Mouse (Mus musculus) stomach, postnatal 0 days (tissue): ENCODE results near the gene Gas2. TPM values are rescaled to one million over a fixed set of nuclear protein-coding genes. Genes with fewer than 3 reads are reported as not detected.
A peak's percentile ranks its signal among the peaks of the same experiment; 100 is the strongest.

Experiments used
- ATAC-seq: fragments of 200-750 bp; cut with Nextera tagmentation; 2 replicates; pipeline ENCODE4 v1.8.0; 2017; ENCODE audit not compliant: low FRiP score, low TSS enrichment
- DNase-seq: peaks from one replicate; pipeline ENCODE4 v3.0.0-alpha.2; 2016; ENCODE audit warnings: low spot score
- H3K27ac ChIP-seq: fragments of 300-500 bp; sonication (generic); replicated peaks from 2 replicates; pipeline ENCODE4 v1.5.1; 2014; ENCODE audit warnings: mild to moderate bottlenecking, control low read depth
- H3K27me3 ChIP-seq: fragments of 300-500 bp; sonication (generic); 2 replicates; pipeline ENCODE4 v1.6.1; 2014; ENCODE audit warnings: low read length; ENCODE audit not compliant: control insufficient read depth, insufficient read depth
- H3K36me3 ChIP-seq: fragments of 300-500 bp; sonication (generic); 2 replicates; pipeline ENCODE4 v1.6.1; 2014; ENCODE audit warnings: low read length, mixed read lengths; ENCODE audit not compliant: control insufficient read depth, insufficient read depth
- H3K4me1 ChIP-seq: fragments of 300-500 bp; sonication (generic); replicated peaks from 2 replicates; pipeline ENCODE4 v1.6.1; 2014; ENCODE audit warnings: antibody characterized with exemption; ENCODE audit not compliant: control insufficient read depth, insufficient read depth
- H3K4me2 ChIP-seq: fragments of 300-500 bp; sonication (generic); replicated peaks from 2 replicates; pipeline ENCODE4 v1.6.1; 2014; ENCODE audit warnings: low read depth, mild to moderate bottlenecking, control low read depth, moderate library complexity
- H3K4me3 ChIP-seq: fragments of 300-500 bp; sonication (generic); 2 replicates; pipeline ENCODE4 v1.5.1; 2014; ENCODE audit warnings: low read depth, low read length, control low read depth
- H3K9ac ChIP-seq: fragments of 300-500 bp; sonication (generic); 2 replicates; pipeline ENCODE4 v1.6.1; 2014; ENCODE audit warnings: mild to moderate bottlenecking, low read length, control low read depth, mixed read lengths
- H3K9me3 ChIP-seq: fragments of 300-500 bp; sonication (generic); 2 replicates; pipeline ENCODE4 v1.6.1; 2016; ENCODE audit warnings: low read length; ENCODE audit not compliant: control insufficient read depth
- CTCF ChIP-seq: IDR thresholded peaks from 2 replicates; pipeline ENCODE4 v1.5.1; 2016; ENCODE audit warnings: antibody characterized with exemption, low read depth, mild to moderate bottlenecking, moderate library complexity
- EP300 ChIP-seq: optimal IDR thresholded peaks from 2 replicates; pipeline ENCODE3; 2016; ENCODE audit warnings: antibody characterized with exemption
- WGBS: fragments of 180-500 bp; shearing (Covaris S2); extraction: QIAGEN DNeasy Blood & Tissue Kit; methylation state at CpG from one replicate; pipeline ENCODE4 v1.1.7; 2014; 5-methylcytosine and 5-hydroxymethylcytosine counted together
- polyA plus RNA-seq: library from polyadenylated mRNA; unstranded; fragments of >200 nt; fragmentation: Nextera tagmentation; extraction: Ambion mirVana; gene quantifications from 2 replicates; pipeline ENCODE4 v1.2.1, GENCODE M21; 2015

The Gas2 gene
- polyA plus RNA-seq, 1 experiment from 2014 or later = 5.0 TPM

DNA sequence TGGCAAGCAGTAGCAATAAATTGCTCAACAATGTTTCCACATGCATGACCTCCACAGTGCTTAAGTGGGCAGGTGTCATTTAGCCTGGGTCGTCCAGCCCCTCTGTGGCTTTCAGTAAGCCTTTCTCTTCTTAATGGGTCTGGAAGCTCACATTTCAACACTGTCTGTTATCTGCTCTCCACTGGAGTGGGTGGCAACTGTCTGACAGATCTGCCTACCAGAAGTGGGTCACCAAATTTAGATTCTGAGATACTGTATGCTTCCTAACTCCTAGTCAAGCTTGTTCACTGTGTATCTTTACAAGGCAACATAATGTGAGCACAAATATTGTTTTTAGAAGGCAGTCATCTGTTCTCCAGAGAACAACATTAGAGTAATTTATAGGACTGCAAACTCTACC, 120.5 kb downstream of the Gas2 start:
- no peak overlapping the region for H3K4me2 ChIP-seq
- H3K36me3 ChIP-seq = no peaks in the 10 kb centered on the region
- no peaks in the 10 kb centered on the region for H3K4me1 ChIP-seq
- H3K4me3 ChIP-seq = no peak overlapping the region
- DNase-seq = no peak
- no peak for ATAC-seq
- H3K9ac ChIP-seq = no peak overlapping the region
- no peaks in the 10 kb centered on the region for H3K27me3 ChIP-seq
- H3K27ac ChIP-seq = no peak overlapping the region
- 9% methylated on average over 1 of the region's 1 CpGs for WGBS
- TF ChIP-seq EP300 (no peak), CTCF (no peak)
- no peaks in the 10 kb centered on the region for H3K9me3 ChIP-seq

DNA sequence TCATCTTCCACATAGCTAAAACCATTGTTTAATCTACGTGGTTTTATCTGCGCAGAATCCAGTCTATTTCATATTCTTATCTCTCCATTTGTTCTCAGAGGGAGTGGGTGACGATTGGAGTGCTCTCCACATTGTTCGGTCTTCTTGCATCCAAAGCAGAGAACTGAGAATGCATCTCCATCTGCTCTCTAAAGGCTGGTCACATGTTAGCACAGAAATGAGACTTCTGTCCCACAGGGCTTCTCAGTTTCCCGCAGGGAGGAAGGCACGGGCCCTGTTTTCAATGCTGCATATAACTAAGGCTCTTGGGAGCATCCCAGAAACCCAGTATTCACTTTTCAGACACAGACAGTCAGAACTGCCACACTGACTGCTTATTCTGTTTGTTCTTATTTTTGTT, 123.9 kb downstream of the Gas2 start:
- Histone ChIP-seq H3K4me1 (no peaks in the 10 kb centered on the region), H3K9ac (no peak overlapping the region), H3K27me3 (no peaks in the 10 kb centered on the region), H3K36me3 (no peaks in the 10 kb centered on the region), H3K4me3 (no peak overlapping the region), H3K4me2 (no peak overlapping the region), H3K27ac (no peak overlapping the region), H3K9me3 (no peaks in the 10 kb centered on the region)
- no peak for TF ChIP-seq CTCF
- TF ChIP-seq EP300 = no peak
- DNase-seq (no peak), ATAC-seq (no peak)
- 76% methylated on average over 6 of the region's 6 CpGs for WGBS

DNA sequence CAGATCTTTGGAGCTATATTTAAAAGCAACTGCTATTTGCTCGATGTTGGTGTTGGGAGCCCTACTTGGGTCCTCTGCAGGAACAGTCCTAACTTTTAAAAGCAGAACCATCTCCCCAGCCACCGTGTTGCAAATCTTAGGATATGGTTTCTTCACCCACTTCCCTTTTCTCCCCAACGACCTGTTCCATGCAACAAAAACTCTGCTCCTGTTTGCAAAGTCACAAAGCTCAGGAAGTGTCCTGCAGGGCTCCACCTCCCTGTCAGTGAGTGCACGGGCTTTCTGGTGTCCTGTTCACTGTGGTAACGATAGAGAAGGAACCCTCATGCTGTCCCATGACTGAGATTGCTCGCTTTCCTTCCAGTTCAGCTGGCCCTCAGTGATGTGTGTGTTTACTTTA, 125.1 kb downstream of the Gas2 start:
- H3K9ac ChIP-seq = no peak overlapping the region
- no peak overlapping the region for H3K4me2 ChIP-seq
- no peaks in the 10 kb centered on the region for H3K9me3 ChIP-seq
- no peak overlapping the region for H3K27ac ChIP-seq
- ATAC-seq = no peak
- H3K27me3 ChIP-seq = no peaks in the 10 kb centered on the region
- no peaks in the 10 kb centered on the region for H3K36me3 ChIP-seq
- no peaks in the 10 kb centered on the region for H3K4me1 ChIP-seq
- WGBS = 43% methylated on average over 6 of the region's 6 CpGs
- no peak overlapping the region for H3K4me3 ChIP-seq
- no peak for DNase-seq
- TF ChIP-seq CTCF (no peak), EP300 (no peak)

DNA sequence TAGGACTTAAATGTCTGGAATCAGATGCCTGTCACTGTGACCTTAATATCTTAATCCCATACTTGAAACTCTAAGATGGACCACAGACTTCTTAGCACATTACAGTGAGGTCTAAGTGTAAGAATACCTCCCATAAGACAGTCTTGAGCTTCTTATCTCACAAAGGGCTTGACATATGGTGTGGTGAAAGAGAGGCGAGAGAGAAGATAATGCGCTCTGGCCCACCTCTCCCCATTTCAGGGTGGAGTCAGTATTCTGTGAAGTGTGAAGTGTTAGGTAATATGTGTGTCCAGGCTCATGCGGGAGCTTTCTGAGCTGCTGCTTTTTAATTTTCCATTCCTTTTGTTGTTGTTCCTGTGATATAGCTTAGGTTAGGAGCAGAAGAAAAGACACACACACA, 129.2 kb downstream of the Gas2 start:
- Histone ChIP-seq H3K27ac (no peak overlapping the region), H3K27me3 (no peaks in the 10 kb centered on the region), H3K36me3 (no peaks in the 10 kb centered on the region), H3K4me3 (no peak overlapping the region), H3K4me1 (no peaks in the 10 kb centered on the region), H3K9me3 (no peaks in the 10 kb centered on the region), H3K4me2 (no peak overlapping the region), H3K9ac (no peak overlapping the region)
- 90% methylated on average over 3 of the region's 3 CpGs for WGBS
- ATAC-seq = no peak
- DNase-seq = no peak
- no peak for TF ChIP-seq EP300
- TF ChIP-seq CTCF = no peak

DNA sequence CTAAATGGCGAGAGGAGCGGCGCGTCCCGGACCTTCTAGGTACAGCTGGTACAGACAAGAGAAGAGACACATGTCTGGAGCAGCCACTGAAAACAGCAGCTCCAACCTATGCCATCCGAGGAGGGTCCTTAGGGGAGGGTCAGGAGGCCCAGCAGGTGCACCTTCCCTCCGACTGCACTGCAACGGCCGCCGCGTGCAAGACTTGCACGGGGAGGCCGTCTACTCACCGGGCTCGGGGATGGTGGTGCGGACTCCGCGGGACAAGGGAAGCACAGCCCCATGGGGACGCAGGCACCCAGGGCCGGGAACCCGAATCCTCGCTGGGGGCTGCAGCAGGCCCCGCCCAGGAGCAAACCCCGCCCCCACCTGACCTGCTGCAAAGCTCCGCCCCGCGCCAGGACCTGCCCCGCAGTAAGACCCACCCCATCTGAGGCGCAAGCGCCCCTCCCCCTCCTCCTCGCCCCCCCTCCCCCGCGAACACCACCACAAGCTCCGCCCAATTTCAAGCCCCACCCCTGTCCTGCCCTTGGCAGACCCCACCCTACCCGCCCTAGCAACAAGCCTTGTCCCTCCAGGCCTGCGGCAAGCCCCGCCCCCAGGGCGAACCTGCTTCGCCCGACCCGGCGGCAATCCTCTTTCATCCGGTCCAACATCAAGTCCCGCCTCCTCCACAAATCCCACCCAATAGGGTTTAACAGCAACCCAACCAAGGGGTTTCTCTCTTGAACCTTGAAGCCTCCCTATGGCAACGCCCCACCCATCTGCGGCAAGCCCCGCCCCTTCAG, 143.9 kb downstream of the Gas2 start, which contains the start of gene Svip:
TSS of gene Svip (minus strand) at position 508 of the 785 bp plus-strand sequence.
- Histone ChIP-seq H3K9ac (peak within 1 kb of the TSS; percentile 68), H3K27ac (peak within 1 kb of the TSS; percentile 58), H3K4me3 (peak within 1 kb of the TSS; percentile 61), H3K9me3 (no peaks in the 10 kb centered on the region), H3K27me3 (no peaks in the 10 kb centered on the region), H3K36me3 (no peaks in the 10 kb centered on the region), H3K4me1 (no peaks in the 10 kb centered on the region), H3K4me2 (peak within 1 kb of the TSS; percentile 77)
- WGBS = under 1% methylated on average over 33 of the region's 47 CpGs
- peak; percentile 97 for ATAC-seq
- no peak for TF ChIP-seq EP300
- TF ChIP-seq CTCF = no peak
- peak; percentile 98 for DNase-seq

DNA sequence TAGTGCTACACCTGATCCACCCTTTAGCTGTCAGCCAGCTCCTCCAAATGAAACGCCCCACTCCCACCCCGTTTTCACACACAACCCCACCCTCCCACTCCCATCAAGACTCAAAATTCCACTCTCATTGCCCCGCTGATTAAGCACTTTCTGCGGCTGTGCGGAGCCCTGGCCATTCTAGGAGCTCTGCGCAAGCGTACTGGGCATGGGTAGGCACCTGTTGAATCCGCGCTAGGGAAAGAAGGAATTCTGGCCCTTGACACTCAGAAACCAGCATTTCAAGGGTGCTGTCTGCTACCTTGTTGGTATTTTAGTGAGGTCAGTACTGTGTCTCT, 144.4 kb downstream of the Gas2 start:
- 2% methylated on average over 9 of the region's 9 CpGs for WGBS
- 0 out of 2 replicates have a peak overlapping the region, but pooled peaks have one; percentile 4 for H3K9ac ChIP-seq

More for the DNA sequence above, 144.4 kb downstream of the Gas2 start:
- TF ChIP-seq CTCF (no peak), EP300 (no peak)
- ATAC-seq = no peak
- Histone ChIP-seq H3K27ac (peak overlapping the region; percentile 25), H3K36me3 (no peaks in the 10 kb centered on the region), H3K27me3 (no peaks in the 10 kb centered on the region), H3K9me3 (no peaks in the 10 kb centered on the region), H3K4me1 (no peaks in the 10 kb centered on the region), H3K4me2 (peak overlapping the region; percentile 77), H3K4me3 (peak overlapping the region; percentile 61)
- no peak for DNase-seq
